Mouse (Mus musculus) lung, postnatal 0 days (tissue): ENCODE measurements around the gene Adk.

Source experiments
- CTCF ChIP-seq: IDR thresholded peaks from 2 replicates; pipeline ENCODE4 v1.5.1; 2016; ENCODE audit warnings: antibody characterized with exemption, mild to moderate bottlenecking
- EP300 ChIP-seq: IDR thresholded peaks from 2 replicates; pipeline ENCODE4 v1.6.1; 2016; ENCODE audit warnings: antibody characterized with exemption, mild to moderate bottlenecking, control low read depth

- TF ChIP-seq CTCF, result no peak
- TF ChIP-seq EP300, result no peak
These were observed 331.5 kb downstream of the Adk start for GRCm38 (mm10) chr14:21383701-21384428.
